Mouse (Mus musculus) thymus, adult 2 months (tissue): ENCODE measurements at regions not wholly inside any gene's neighbourhood (a gene's known extent, or its start where the extent isn't known, plus 50 kb on each side); places are given as distances from the start of the nearest gene placed in this dataset.

Experiments
- CTCF ChIP-seq: fragments of 200-500 bp; IDR thresholded peaks from 2 replicates; pipeline ENCODE4 v1.5.1; 2012; ENCODE audit warnings: mild to moderate bottlenecking, control low read depth, low read length, moderate library complexity, borderline replicate concordance; ENCODE audit not compliant: control insufficient read depth, poor library complexity, insufficient read depth; ENCODE audit errors: extremely low read depth
- POLR2A ChIP-seq: fragments of 200-500 bp; IDR thresholded peaks from 2 replicates; pipeline ENCODE4 v1.6.1; 2012; ENCODE audit warnings: mild to moderate bottlenecking, low read length, control low read depth, moderate library complexity; ENCODE audit not compliant: control insufficient read depth, poor library complexity, insufficient read depth; ENCODE audit errors: extremely low read depth

- TF ChIP-seq POLR2A (no peak), CTCF (no peak)
These were observed 108.2 kb upstream of the Haao start for GRCm38 (mm10) chr17:83955978-83956377.
